Mouse (Mus musculus) adipocyte (in vitro differentiated cells): ENCODE measurements around the gene Dnajc21.
"Not testable (repeated sequence)": the region's sequence is repeated elsewhere in the genome, so short reads cannot be mapped to it uniquely, and the experiment has no call there.

ENCODE experiments used
- DNase-seq: peaks from one replicate; pipeline ENCODE4 v3.0.0-alpha.2; 2016; ENCODE audit warnings: low spot score

The Dnajc21 gene

GRCm38 (mm10) chr15:10470151-10470831 is at the start of gene Dnajc21:
Gene Dnajc21 (minus strand): TSS chr15:10470516.
- peak; percentile 87 for DNase-seq

DNA sequence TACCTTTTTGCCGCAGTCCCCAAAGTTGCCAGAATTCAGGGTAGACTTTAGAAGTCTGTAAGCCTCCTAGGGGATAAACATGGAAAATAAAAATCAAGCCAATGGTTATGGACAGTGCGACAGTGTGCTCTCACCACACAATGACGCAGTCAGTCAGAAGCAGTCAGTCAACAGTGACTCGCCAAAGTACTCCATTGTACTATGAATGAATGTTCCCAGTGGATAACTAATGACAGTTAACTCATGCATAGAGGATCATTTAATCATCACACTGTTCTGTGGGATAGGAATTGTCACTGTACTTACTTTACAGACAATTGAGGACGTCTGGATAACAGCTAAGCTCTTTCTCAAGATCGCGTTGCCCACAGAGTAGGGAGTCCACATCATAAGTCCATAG is 44.9 kb upstream of the Dnajc21 start:
- no peak for DNase-seq

DNA sequence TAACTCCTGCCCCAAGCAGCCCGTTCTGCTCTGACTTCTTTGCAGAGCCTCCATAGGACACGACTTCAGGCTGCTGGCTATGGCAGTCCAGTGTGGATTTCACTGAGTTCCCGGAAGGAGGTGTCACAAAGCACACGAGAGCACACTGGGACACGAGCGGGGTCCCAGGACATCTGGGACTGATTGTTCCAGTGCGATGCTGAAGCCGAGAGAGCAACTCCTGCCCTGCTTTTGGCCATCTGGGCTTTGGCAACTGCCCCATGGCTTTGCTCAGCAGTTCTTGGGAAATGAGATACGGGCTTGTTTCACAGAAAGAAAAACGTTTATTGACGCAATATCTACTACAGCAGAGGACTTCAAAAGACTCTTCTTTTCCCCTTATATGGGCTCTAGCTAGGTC is 35.8 kb upstream of the Dnajc21 start:
- DNase-seq = peak; percentile 93

DNA sequence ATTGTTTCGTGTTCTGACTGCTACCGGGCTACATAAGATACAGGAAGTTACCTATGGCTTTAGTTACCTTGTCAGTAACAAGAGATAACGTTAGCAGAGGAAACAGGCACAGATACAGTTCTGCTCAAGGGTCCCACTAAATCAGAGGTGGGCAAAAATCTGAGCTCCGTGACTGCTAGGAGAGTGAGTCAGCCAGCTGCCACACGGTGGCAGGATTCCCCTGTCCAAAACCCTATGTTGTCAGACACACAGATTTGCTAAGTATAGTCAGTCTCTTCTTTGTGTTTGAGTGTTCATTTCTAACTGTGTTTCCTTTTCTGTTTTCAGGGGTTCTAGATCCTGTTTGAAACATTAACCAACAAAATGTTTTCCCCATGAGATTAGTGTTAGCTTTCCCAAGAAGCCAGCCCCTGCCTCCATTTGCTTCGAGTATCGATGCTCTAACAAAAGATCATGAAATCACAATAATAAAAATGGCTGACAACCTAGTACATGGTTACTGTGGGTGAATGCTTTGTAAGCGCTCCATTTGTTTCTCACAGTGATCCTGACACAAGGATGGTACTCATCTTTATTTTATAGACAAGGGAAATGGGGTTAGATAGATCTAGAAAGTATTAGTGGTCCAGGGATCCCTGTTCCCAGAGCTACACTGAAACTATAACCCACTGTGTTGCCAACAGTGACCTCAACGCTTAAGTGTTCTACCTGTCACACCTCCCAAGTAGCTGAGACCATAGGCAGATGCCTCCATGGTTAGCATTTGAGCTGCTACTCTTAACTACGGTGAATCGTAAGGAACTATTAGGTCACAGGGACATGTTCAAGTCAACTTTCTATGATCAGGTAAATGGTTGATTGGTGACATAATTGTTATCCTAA is 30.8 kb upstream of the Dnajc21 start:
- peak; percentile 78 for DNase-seq

DNA sequence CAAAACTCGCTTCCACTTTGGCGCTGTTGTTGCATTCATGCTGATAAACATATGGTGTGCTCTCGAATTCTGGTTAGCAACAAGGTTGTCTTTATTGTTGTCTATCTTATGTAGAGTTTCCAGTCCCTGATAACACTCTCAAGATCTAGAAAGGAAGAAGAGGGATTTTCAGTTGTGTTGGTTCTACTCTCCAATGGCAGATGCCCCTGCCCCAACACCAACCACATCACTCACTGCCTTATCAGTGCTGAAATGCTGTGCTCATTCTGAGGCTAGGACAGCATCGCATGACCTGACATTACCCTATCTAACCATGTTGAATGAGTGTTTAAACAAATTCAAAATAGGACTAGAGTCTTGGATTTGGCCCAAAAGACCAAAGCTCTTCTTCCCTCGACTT is 29.7 kb upstream of the Dnajc21 start:
- no peak for DNase-seq

- DNase-seq = no peak
Observed at GRCm38 (mm10) chr15:10499593-10499992, 29.3 kb upstream of the Dnajc21 start.

DNA sequence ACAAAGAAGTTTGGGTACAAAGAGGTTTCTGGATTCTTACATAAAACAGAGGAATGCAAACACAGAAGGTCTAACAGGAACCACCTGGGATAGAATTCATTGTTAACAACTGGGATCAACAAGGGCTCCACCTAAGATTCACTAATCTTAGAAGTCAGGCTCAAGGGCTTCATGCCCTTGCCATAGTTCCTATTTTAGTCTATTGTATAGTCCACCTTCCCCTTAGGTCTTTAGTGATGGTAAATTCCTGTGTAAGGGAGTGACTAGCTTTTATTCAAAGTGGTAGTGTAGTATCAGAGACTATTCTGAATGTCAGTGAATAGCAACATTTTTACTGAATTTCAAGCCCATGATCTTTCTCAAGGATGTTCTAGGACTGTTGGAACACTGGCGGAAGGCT is 26.4 kb upstream of the Dnajc21 start:
- DNase-seq = not testable (repeated sequence)

- no peak for DNase-seq
Observed at GRCm38 (mm10) chr15:10495944-10496343, 25.6 kb upstream of the Dnajc21 start.

DNA sequence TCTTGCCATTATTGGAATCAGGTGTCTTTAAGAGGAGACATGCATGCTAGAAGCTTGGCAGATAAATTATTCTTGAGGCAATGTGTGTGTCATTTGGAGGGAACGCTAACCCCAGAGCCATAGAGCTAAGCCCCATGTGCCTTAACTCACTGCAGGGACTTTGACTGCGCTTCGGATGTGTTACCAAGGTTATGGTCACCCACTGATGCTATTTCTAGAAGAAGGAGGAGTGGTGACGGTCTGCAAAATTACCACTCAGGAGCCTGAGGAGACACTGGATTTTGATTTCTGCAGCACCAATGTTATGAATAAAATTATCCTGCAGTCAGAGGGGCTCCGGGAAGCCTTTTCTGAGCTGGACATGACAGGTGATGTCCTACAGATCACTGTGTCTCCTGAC is 19.8 kb upstream of the Dnajc21 start:
- DNase-seq = no peak

DNA sequence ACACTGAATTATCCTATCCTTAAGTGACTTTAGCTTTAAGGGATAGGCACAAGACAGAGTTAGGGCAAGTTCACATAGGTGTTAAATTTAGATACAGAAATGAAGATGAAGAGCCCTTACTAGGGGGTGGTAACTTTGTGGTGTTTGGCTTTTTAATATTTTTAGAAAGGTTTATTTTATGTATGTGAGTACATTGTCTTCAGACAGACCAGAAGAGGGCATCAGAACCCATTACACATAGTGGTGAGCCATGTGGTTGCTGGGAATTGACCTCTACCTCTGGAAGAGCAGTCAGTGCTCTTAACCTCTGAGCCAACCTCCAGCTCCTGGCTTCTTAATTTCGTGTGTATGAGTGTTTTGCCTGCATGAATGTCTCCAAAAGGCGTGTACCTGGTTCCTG is 16.9 kb upstream of the Dnajc21 start:
- DNase-seq = no peak

DNA sequence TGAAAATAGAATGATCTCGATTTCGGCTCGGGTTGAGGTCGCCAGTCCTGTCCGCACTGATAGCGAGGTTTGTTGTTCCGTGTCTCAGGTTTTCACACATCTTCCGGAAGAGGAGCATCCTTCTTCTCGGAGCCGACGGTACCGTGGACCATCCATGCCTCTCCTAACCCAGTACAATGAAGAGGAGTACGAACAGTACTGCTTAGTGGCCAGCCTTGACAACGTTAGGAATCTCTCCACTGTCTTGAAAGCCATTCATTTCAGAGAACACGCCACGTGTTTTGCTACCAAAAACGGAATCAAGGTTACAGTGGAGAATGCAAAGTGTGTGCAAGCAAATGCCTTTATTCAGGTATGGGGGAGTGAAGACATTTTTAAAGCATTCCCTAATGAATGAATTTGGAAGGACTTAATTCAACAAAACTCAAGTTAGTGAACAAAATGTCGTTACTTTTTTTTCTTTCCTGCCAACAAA is 16.1 kb upstream of the Dnajc21 start:
- no peak for DNase-seq

- DNase-seq = peak; percentile 99
Observed at GRCm38 (mm10) chr15:10485484-10486364, 15.4 kb upstream of the Dnajc21 start, which contains the start of the genes Brix1 and Rad1. Gene Brix1 (minus strand): TSS chr15:10485947. Gene Rad1 (plus strand): TSS chr15:10486018.

DNA sequence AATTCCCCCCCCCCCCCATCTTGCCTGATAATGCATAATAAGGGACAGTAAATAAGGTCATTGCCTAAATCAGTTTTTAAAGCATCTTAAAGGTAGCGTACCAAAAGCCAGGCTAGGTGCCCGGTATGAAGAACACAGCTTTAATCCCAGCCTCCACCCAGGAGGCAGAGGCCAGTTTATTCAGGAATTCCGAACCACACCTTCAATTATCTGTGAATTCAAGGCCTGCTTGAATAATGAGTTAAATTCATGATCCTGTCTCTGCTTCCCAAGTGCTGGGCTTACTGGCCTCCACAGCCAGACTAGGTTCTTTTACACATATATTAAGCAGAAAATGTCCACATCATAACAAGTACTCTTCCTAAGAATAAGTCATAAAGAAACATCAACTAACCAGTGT is 625 bp upstream of the Dnajc21 start:
- no peak for DNase-seq

GRCm38 (mm10) chr15:10469641-10470150 is 620 bp downstream of the Dnajc21 start:
- DNase-seq = peak; percentile 39

GRCm38 (mm10) chr15:10468761-10469160 is 1.6 kb downstream of the Dnajc21 start:
- no peak for DNase-seq

DNA sequence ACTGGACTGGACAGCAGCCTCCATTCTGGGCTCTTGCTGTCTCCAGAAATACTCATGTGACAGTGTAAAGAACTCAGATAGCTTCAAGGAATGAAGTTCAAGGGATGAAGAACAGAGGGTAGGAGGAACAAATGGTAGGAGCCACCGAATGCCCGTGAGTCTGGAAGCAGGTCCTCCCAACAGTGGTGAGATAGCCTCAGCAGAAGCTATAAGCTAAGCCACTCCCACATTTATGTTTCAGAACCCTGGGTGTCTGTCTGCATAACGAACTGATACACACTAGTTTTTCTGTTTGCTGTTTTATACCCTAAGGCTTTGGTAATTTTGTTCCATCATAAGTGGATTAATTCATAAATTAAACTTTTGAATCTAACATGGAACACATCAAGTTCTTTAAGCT is 5.6 kb downstream of the Dnajc21 start:
- no peak for DNase-seq

DNA sequence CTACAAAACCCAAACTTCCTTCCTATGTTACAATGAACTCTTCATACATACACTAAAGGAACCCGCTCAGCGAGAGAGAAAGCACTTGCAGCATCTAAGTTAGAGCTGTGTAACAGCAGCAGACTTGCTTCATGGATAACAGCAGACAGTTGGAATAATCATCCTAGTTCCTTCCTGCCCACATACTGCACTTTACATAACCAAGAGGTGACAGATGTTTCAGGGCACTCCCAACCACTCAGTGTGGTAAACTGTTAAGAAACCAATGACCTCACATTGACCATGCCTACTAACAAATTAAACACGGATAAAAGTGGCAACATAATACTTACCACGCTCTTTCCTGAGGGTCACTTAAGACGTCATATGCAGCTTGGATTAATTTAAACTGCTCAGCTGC is 6.8 kb downstream of the Dnajc21 start:
- DNase-seq = no peak

DNA sequence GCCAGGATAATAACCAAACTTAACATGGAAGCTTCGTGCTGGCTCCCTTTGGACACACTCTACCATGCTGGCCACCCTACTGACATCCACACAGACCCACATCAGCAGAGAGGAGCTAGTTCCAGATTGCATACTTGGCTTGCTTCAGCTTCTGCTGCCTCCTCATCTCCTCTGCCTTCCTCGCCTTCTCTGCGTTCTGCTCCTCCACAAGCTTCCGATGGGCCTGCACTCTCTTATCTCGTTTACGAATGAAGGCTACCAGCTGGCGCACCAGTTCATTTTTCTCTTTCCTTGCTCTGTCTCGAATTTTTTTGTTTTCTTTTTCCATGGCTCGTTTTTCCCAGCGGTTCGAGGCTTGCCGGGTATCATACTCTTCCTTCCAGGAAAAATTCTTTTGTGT is 9.3 kb downstream of the Dnajc21 start:
- no peak for DNase-seq

- DNase-seq = no peak
Observed at GRCm38 (mm10) chr15:10447102-10447501, 23.2 kb downstream of the Dnajc21 start.

- peak; percentile 17 for DNase-seq
Observed at GRCm38 (mm10) chr15:10442275-10442674, 28.0 kb downstream of the Dnajc21 start.

DNA sequence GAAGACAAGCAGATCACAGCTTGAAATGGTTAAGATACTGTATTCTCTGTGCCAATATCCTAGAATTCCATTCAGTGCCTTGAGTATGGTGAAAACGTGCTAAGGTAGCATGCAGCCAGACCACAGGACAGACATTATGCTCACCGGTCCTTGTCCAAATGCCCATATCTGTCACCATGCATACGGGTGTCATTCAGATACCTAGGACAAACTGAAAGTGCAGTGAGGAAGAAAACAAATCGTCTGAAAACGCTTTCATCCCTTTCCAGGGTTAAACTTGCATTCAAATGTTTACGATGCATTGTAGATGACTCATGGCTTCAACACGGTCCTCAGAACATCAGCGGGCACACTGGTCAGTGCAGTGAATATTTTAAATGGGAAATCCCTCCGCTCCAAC is 28.8 kb downstream of the Dnajc21 start:
- no peak for DNase-seq

- peak; percentile 32 for DNase-seq
Observed at GRCm38 (mm10) chr15:10439963-10440362, 30.4 kb downstream of the Dnajc21 start.
